Mouse (Mus musculus): ENCODE data around the gene Mknk2. TPM values are rescaled to one million over a fixed set of nuclear protein-coding genes. Genes with fewer than 3 reads are reported as not detected.

Gene Mknk2
- polyA plus RNA-seq, 2 experiments: 58.7 to 59.7 TPM

DNA sequence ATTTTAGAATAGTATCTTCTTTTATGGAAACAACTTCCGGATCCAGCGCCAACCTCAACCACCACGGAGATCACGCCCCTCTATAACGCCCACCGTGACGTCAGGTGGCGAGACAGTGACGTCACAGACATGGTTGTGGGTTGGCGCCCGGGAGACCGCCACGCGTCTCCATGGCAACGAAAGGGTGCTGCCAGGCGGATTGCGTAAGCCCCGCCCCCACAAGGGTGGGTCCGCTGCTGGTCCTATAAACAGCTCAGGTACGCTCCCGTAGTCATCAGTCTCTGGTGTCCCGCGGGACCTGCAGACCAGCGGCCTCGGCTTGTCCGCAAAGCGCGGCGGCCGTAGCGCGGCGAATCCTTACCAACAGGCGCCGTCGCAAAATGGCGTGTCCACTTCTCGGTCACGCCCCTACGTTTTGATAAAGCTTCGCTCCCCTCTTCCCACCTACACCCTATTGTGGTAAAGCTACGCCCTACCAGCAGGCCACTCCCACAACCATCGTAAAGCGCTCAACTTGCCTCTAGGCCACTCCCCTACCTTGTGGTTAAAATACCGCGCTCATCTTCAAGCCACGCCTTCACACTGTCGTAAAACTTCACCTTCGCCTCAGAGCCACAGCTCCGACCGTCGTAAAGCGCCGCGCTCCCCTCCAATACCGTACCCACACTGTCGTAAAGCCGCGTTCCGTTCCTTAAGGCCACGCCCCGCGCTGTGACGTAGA, 55.8 kb downstream of the Mknk2 start:
- TF ChIP-seq CTCF (IDR thresholded peaks at IDR 0.05; ENCODE audit: low read depth): no peak
- TF ChIP-seq EP300 (IDR thresholded peaks at IDR 0.05; ENCODE audit: low read depth): peak; percentile 55; the same call in 1 of the 2 replicates
- Histone ChIP-seq H3K9me3 (ENCODE audit: control insufficient read depth, low read length) (no peaks in the 10 kb centered on the region), H3K27me3 (ENCODE audit: control insufficient read depth, insufficient read depth, low read length) (no peaks in the 10 kb centered on the region), H3K4me3 (ENCODE audit: insufficient read depth in 1 of 2, low read depth in 2 of 2, low read length in 2 of 2) (peak overlapping the region; percentile 71 to 87), H3K36me3 (replicated peaks; ENCODE audit: control insufficient read depth, insufficient read depth, low read depth) (no peaks in the 10 kb centered on the region), H3K4me2 (ENCODE audit: low read depth) (peak overlapping the region; percentile 83), H3K27ac (peak overlapping the region; percentile 91), H3K4me1 (replicated peaks; ENCODE audit: control insufficient read depth in 2 of 2, insufficient read depth in 2 of 2, low read length in 1 of 2) (peaks cover 3 to 24% of the 10 kb centered on the region in 2 experiments; a peak in 3 of 4 replicates), H3K9ac (replicated peaks) (peak overlapping the region; percentile 59)
- under 1% methylated on average over 64 of the region's 64 CpGs for WGBS (ENCODE audit: insufficient replicate concordance)
- ATAC-seq (ENCODE audit: insufficient read depth): peak; percentile 92
- DNase-seq (ENCODE audit: low read depth in 3 of 3, low spot score in 3 of 3): peak; percentile 100

DNA sequence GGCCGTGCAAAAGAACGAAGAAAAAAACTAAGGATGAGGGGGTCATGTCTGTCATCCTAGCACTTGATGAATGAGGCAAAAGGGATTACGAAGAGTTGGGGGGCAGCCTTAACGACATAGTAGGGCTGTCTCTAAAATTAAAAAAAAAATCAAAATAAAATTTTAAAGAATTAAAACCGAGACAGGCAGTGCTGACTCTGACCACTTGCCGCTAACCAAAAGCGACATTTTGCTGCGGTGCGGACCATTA, 56.3 kb downstream of the Mknk2 start:
- H3K27me3 ChIP-seq (ENCODE audit: control insufficient read depth, insufficient read depth, low read length): no peaks in the 10 kb centered on the region
- peaks cover 3 to 24% of the 10 kb centered on the region in 2 experiments; a peak in 3 of 4 replicates for H3K4me1 ChIP-seq (replicated peaks; ENCODE audit: control insufficient read depth in 2 of 2, insufficient read depth in 2 of 2, low read length in 1 of 2)
- TF ChIP-seq EP300 (IDR thresholded peaks at IDR 0.05; ENCODE audit: low read depth): no peak
- no peak for TF ChIP-seq CTCF (IDR thresholded peaks at IDR 0.05; ENCODE audit: low read depth)
- DNase-seq (ENCODE audit: low read depth in 3 of 3, low spot score in 3 of 3) (no peak), ATAC-seq (ENCODE audit: insufficient read depth) (no peak)
- peak overlapping the region; percentile 83 for H3K4me2 ChIP-seq (ENCODE audit: low read depth)
- peak overlapping the region; percentile 91 for H3K27ac ChIP-seq
- no peaks in the 10 kb centered on the region for H3K9me3 ChIP-seq (ENCODE audit: control insufficient read depth, low read length)
- H3K9ac ChIP-seq (replicated peaks): peak overlapping the region; percentile 59
- peak overlapping the region; percentile 71 to 87 for H3K4me3 ChIP-seq (ENCODE audit: insufficient read depth in 1 of 2, low read depth in 2 of 2, low read length in 2 of 2)
- 4% methylated on average over 9 of the region's 9 CpGs for WGBS (ENCODE audit: insufficient replicate concordance)
- no peaks in the 10 kb centered on the region for H3K36me3 ChIP-seq (replicated peaks; ENCODE audit: control insufficient read depth, insufficient read depth, low read depth)

DNA sequence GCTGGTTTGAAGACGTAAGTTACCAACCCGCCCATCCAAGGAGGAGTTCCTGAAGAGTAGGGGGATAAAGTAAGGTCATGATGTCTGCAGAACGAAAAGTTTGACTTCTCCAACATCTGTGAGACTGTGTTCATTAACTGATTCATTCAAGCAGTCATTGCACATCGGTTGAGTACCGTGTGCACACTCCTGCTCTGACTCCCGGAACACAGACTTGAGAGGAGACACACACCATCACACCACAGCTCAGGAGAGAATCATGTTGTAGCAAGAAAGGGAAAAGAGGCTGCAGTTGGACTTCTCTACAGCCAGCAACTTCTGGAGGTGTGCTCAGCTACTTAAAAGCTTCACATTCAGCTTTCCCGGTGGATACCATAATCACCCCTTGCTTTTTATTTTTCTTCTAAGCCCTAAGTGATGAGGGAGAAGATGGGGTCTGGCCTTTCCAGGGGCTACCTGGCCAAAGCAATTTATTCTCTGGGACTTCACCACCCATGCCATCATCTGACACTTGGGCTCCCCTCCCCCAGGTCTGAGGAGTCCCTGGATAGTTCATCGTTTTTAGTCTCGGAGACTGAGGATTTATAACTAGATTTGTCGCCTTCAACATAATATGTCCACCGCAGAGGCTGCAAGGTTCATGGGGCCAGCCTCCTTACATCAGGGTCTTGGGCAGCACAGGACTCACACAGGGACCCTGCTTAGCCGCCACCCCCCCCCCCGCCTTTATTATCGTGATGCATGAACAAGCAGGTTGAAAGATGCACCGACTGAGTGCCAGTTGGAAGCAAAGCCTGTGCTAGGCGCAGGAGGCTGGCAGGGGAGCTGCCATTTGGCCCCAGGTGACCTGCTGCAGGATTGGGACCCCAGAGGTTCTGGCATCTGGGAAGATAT, 56.9 kb downstream of the Mknk2 start:
- no peaks in the 10 kb centered on the region for H3K36me3 ChIP-seq (replicated peaks; ENCODE audit: control insufficient read depth, insufficient read depth, low read depth)
- TF ChIP-seq EP300 (IDR thresholded peaks at IDR 0.05; ENCODE audit: low read depth): no peak
- no peak for TF ChIP-seq CTCF (IDR thresholded peaks at IDR 0.05; ENCODE audit: low read depth)
- peaks cover 3 to 24% of the 10 kb centered on the region in 2 experiments; a peak in 3 of 4 replicates for H3K4me1 ChIP-seq (replicated peaks; ENCODE audit: control insufficient read depth in 2 of 2, insufficient read depth in 2 of 2, low read length in 1 of 2)
- H3K4me2 ChIP-seq (ENCODE audit: low read depth): peak overlapping the region; percentile 83
- 55% methylated on average over 16 of the region's 16 CpGs for WGBS (ENCODE audit: insufficient replicate concordance)
- no peaks in the 10 kb centered on the region for H3K27me3 ChIP-seq (ENCODE audit: control insufficient read depth, insufficient read depth, low read length)
- H3K27ac ChIP-seq: peak overlapping the region; percentile 91
- ATAC-seq (ENCODE audit: insufficient read depth) (no peak), DNase-seq (ENCODE audit: low read depth in 3 of 3, low spot score in 3 of 3) (no peak)
- peak overlapping the region; percentile 71 to 87 for H3K4me3 ChIP-seq (ENCODE audit: insufficient read depth in 1 of 2, low read depth in 2 of 2, low read length in 2 of 2)
- no peaks in the 10 kb centered on the region for H3K9me3 ChIP-seq (ENCODE audit: control insufficient read depth, low read length)
- H3K9ac ChIP-seq (replicated peaks): peak overlapping the region; percentile 59

DNA sequence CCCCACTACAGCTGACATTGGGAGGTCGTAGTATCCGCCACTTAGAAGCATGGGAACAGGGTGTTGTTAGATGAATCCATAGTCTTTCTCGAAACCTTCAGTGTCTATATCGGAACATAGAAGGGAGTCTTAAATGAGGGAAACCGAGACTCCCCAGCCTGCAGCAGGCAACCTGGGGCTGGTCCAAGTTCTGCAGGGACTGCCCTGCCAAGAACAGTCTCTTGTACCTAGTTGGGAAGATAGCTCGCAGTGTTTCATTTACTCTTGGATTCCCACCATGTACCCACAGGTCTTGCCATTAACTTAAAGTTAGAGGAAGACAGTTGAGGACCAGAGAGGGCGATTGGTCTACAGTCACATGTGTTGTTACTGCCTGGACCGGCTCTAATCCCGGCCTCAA, 57.5 kb downstream of the Mknk2 start:
- Histone ChIP-seq H3K4me3 (ENCODE audit: insufficient read depth in 1 of 2, low read depth in 2 of 2, low read length in 2 of 2) (no peak overlapping the region), H3K9ac (replicated peaks) (no peak overlapping the region), H3K36me3 (replicated peaks; ENCODE audit: control insufficient read depth, insufficient read depth, low read depth) (no peaks in the 10 kb centered on the region), H3K9me3 (ENCODE audit: control insufficient read depth, low read length) (no peaks in the 10 kb centered on the region), H3K27ac (no peak overlapping the region), H3K27me3 (ENCODE audit: control insufficient read depth, insufficient read depth, low read length) (no peaks in the 10 kb centered on the region), H3K4me2 (ENCODE audit: low read depth) (no peak overlapping the region), H3K4me1 (replicated peaks; ENCODE audit: control insufficient read depth in 2 of 2, insufficient read depth in 2 of 2, low read length in 1 of 2) (peaks cover 3 to 20% of the 10 kb centered on the region in 2 experiments; a peak in 3 of 4 replicates)
- no peak for DNase-seq (ENCODE audit: low read depth in 3 of 3, low spot score in 3 of 3)
- WGBS (ENCODE audit: insufficient replicate concordance): 80% methylated on average over 9 of the region's 9 CpGs
- ATAC-seq (ENCODE audit: insufficient read depth): no peak
- no peak for TF ChIP-seq CTCF (IDR thresholded peaks at IDR 0.05; ENCODE audit: low read depth)
- no peak for TF ChIP-seq EP300 (IDR thresholded peaks at IDR 0.05; ENCODE audit: low read depth)
